Mouse (Mus musculus) heart, adult 18-20 months (tissue): Measurements from ENCODE around the gene Cass4. TPM values are rescaled to one million over a fixed set of nuclear protein-coding genes. Genes with fewer than 3 reads are reported as not detected.

ENCODE experiments used
- DNase-seq, 2 experiments: peaks; one replicate each; pipeline ENCODE4 v3.0.0; 2021 to 2022; ENCODE audit warnings: mixed read lengths in 1 of 2
- long read RNA-seq, 2 experiments: library from polyadenylated mRNA; stranded (forward); transcript quantifications; one replicate each; pipeline ENCODE4 v2.0.0; 2021
- total RNA-seq, 2 experiments: library from RNA; stranded (reverse); gene quantifications; 2 replicates each; pipeline ENCODE4 v1.2.3; 2021

Cass4 gene
- under 1 TPM; 0.27 to 0.28 TPM for total RNA-seq
- long read RNA-seq, experiment 1: 0 reads
- long read RNA-seq, experiment 2: 0 reads

- peak; percentile 25 to 41 for DNase-seq
Observed at GRCm38 (mm10) chr2:172393391-172394051, at the start of gene Cass4. Gene Cass4 (plus strand): TSS chr2:172393794.

GRCm38 (mm10) chr2:172344669-172345068, 48.9 kb upstream of the Cass4 start:
- DNase-seq: no peak

- peak; percentile 99 for DNase-seq
Observed at GRCm38 (mm10) chr2:172345258-172345738, 48.3 kb upstream of the Cass4 start, which contains the start of gene Fam210b. Gene Fam210b (plus strand): TSS chr2:172345565.

- DNase-seq: peak; percentile 39 to 60
Observed at GRCm38 (mm10) chr2:172346034-172346929, 47.3 kb upstream of the Cass4 start.

- no peak for DNase-seq
Observed at GRCm38 (mm10) chr2:172346933-172347611, 46.5 kb upstream of the Cass4 start.

GRCm38 (mm10) chr2:172348297-172348950, 45.2 kb upstream of the Cass4 start:
- peak; percentile 30 to 47 for DNase-seq

- no peak for DNase-seq
Observed at GRCm38 (mm10) chr2:172349776-172350175, 43.8 kb upstream of the Cass4 start.

- DNase-seq: no peak
Observed at GRCm38 (mm10) chr2:172350773-172351172, 42.8 kb upstream of the Cass4 start.

GRCm38 (mm10) chr2:172353218-172353617, 40.4 kb upstream of the Cass4 start:
- DNase-seq: peak in 1 of 2 experiments; percentile 12

- no peak for DNase-seq
Observed at GRCm38 (mm10) chr2:172354761-172355160, 38.8 kb upstream of the Cass4 start.

GRCm38 (mm10) chr2:172355833-172356232, 37.8 kb upstream of the Cass4 start:
- DNase-seq: no peak

- no peak for DNase-seq
Observed at GRCm38 (mm10) chr2:172363176-172363575, 30.4 kb upstream of the Cass4 start.

GRCm38 (mm10) chr2:172370411-172371223, 23.0 kb upstream of the Cass4 start, which contains the start of the genes Aurka and Cstf1:
Gene Aurka (minus strand): TSS chr2:172370535.
Gene Cstf1 (plus strand): TSS chr2:172370681.
- DNase-seq: peak; percentile 97

- no peak for DNase-seq
Observed at GRCm38 (mm10) chr2:172371258-172371657, 22.3 kb upstream of the Cass4 start.

GRCm38 (mm10) chr2:172376551-172376950, 17.0 kb upstream of the Cass4 start:
- no peak for DNase-seq

- DNase-seq: no peak
Observed at GRCm38 (mm10) chr2:172376999-172377515, 16.5 kb upstream of the Cass4 start.

GRCm38 (mm10) chr2:172378332-172378731, 15.3 kb upstream of the Cass4 start:
- peak; percentile 25 to 34 for DNase-seq

GRCm38 (mm10) chr2:172380513-172380912, 13.1 kb upstream of the Cass4 start:
- no peak for DNase-seq

GRCm38 (mm10) chr2:172381341-172381740, 12.3 kb upstream of the Cass4 start:
- no peak for DNase-seq

- DNase-seq: no peak
Observed at GRCm38 (mm10) chr2:172381898-172382297, 11.7 kb upstream of the Cass4 start.
